Mouse (Mus musculus) megakaryocyte, adult 5-6 weeks (primary cell): ENCODE results near the gene Hadhb. TPM values are rescaled to one million over a fixed set of nuclear protein-coding genes. Genes with fewer than 3 reads are reported as not detected.
A peak's percentile ranks its signal among the peaks of the same experiment; 100 is the strongest.

Experiments used
- ATAC-seq: 2 replicates; pipeline ENCODE4 v1.8.0; 2016; ENCODE audit warnings: mild to moderate bottlenecking, inconsistent platforms; ENCODE audit not compliant: poor library complexity, severe bottlenecking
- total RNA-seq, 2 experiments: library from RNA; stranded (forward) in 1 of 2; stranded (reverse) in 1 of 2; fragments of 153-499, 151-499 nt in 1 of 2; fragments of 221-1000, 200-1000 nt in 1 of 2; gene quantifications; 2 replicates each; pipeline versions ENCODE4 v1.2.3 to v1.2.4; 2015 to 2017

Hadhb gene
- total RNA-seq (2015) (44.1 and 50.8 TPM in 2 replicates), total RNA-seq (2017) (56.8 and 66.5 TPM in 2 replicates)

GRCm38 (mm10) chr5:30154474-30155394 lies at the start of gene Hadhb, which contains the start of gene Hadha:
Gene Hadhb, plus strand, starts transcription at chr5:30155248.
Gene Hadha, minus strand, starts transcription at chr5:30155162.
- ATAC-seq = peak; percentile 94

GRCm38 (mm10) chr5:30105668-30106300 lies 49.3 kb upstream of the Hadhb start, which contains the start of gene 3110082J24Rik:
Gene 3110082J24Rik, minus strand, starts transcription at chr5:30106086.
- ATAC-seq = no peak

DNA sequence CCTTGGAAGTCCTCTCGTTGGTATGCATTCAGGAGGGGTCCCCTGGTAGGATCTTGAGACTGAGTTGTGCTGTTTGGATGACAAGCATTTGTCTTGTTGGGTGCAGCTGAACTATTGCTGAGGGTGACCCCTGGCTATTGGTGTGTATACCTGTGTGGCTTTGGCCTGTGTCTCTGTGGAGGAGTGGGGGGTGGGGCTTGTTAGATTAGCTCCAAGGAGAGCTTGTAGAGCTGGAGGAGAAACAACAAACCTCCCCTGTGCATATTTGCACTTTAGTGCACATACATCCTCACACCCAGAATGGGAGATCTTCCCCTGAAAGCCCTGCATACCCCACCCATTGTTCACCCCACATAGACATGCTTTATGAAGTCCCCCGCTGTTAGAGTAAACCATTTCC lies 48.3 kb upstream of the Hadhb start:
- ATAC-seq = no peak

- ATAC-seq = no peak
Measured at GRCm38 (mm10) chr5:30107186-30107585, 47.9 kb upstream of the Hadhb start.

DNA sequence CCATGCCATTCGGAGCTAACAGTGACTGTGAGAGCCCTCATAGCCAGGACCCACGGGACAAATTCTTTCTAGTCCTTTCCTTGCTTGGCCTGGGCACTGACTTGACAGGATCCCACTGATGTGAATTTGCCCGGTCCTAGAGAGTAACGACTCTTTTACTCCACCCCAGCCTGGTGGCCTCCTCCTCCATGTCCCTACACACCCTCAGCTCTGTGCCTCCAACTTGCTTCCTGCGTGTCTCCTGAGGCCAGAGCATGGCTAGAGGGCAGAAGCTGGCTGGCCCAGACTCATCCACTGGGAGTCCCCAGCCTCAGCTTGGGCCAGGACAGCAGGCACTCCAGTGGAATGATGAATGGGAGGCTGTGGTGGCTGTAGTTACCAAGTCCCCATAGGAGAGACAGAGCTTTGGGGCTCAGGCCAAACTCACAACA lies 47.4 kb upstream of the Hadhb start:
- ATAC-seq = no peak

DNA sequence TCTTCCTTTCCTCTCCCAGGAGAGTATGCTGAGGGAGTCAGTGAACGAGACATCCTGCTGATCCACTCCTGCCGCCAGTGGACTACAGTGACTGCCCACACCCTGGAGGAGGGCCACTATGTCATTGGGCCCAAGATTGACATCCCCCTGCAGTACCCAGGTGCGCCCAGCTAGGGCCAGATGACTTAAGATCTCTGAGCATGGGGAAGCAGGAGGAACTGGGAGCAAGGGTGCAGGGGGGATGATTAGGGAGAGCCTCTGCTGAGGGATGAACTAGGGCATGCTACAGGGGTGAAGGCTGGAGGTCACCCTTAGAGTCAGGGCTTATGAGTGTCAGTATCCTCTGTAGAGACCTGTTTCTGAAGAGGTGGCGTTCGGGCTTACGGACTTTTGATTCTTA lies 46.8 kb upstream of the Hadhb start:
- ATAC-seq = no peak

- no peak for ATAC-seq
Measured at GRCm38 (mm10) chr5:30109899-30110298, 45.1 kb upstream of the Hadhb start.

GRCm38 (mm10) chr5:30110371-30111060 lies 44.5 kb upstream of the Hadhb start:
- no peak for ATAC-seq

GRCm38 (mm10) chr5:30111126-30111525 lies 43.9 kb upstream of the Hadhb start:
- ATAC-seq = no peak

DNA sequence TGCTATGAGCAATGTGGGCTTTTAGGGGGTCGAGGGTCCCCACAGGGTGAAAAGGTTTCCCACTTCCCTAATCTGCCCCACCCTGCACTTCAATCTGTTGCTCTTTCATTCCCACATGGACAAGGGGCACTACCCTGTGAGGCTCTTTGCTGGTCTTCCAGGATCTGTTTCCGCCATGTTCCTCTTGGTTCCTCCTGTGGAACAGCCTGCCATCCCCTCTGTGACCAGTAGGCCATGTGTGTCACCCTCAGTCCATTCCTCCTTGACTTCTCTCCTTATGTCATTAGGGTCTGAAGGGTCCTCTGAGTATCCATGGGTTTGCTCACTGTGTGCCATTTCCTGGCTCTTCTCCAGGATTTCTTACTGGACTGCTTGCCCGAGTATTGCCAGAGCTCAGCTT lies 43.3 kb upstream of the Hadhb start:
- ATAC-seq = no peak

DNA sequence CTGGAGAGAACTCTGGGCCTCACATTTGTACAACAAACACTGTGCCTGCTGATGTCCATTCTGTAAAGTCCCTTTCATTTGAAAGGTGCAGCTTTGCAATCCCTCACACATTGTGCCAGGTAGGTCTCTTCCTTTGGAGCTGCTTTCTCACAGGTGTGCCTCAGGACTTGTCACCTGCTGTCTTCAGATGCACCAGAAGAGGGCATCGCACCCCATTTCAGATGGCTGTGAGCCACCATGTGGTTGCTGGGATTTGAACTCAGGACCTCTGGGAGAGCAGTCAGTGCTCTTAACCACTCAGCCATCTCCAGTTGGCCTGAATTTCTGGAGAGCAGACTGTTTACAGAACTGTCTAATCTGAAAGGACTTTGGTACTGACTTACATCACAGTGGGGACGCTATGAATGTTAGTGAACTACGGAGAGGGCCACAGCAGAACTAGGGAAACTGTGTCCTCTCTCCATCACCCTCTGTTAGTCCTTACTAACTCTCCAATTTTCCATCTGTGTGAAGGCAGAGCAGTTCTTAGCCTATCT lies 42.4 kb upstream of the Hadhb start:
- no peak for ATAC-seq

- ATAC-seq = peak; percentile 86
Measured at GRCm38 (mm10) chr5:30113881-30114760, 40.9 kb upstream of the Hadhb start.

- no peak for ATAC-seq
Measured at GRCm38 (mm10) chr5:30114761-30115140, 40.3 kb upstream of the Hadhb start.

- ATAC-seq = no peak
Measured at GRCm38 (mm10) chr5:30115718-30116117, 39.3 kb upstream of the Hadhb start.

DNA sequence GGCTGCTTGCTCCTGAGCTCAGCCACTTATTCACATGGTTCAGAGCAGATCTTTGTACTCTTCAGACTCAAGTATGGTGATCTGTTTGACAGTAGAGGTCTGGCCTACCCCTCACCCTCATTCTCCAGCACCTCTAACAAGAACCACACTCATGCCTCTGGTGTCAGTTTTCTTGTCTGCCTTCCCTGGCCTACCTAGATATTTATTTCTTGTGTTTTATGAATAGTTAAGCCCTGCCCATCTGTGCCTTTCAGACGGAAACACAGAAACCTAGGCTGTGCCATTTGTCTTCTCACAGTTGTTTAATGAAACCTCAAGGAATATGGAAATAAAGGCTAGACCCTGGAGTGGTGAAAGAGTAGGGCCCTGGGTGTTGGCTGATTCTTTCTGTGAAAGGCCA lies 37.0 kb upstream of the Hadhb start:
- no peak for ATAC-seq

DNA sequence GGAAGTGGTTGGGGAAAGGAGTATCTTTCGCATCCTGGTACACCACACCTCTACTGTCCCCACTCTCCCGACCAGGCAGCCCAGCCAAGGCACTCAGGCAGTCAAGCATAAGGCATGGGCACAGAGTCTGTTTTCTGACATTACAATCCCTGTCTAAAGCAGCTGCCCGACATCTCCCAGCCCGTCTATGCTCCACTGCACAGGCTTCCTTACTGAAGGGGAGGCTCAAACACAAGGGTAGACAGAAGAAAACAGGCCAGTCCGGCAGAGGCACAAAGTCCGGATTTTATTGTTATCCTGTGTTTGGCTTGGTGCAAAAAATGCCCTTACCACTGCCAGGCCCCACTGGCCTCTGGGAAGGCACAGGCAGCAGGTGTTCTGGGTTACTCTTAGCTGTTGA lies 35.9 kb upstream of the Hadhb start:
- no peak for ATAC-seq

GRCm38 (mm10) chr5:30120106-30120505 lies 34.9 kb upstream of the Hadhb start:
- ATAC-seq = no peak

- ATAC-seq = no peak
Measured at GRCm38 (mm10) chr5:30122481-30122880, 32.6 kb upstream of the Hadhb start.

DNA sequence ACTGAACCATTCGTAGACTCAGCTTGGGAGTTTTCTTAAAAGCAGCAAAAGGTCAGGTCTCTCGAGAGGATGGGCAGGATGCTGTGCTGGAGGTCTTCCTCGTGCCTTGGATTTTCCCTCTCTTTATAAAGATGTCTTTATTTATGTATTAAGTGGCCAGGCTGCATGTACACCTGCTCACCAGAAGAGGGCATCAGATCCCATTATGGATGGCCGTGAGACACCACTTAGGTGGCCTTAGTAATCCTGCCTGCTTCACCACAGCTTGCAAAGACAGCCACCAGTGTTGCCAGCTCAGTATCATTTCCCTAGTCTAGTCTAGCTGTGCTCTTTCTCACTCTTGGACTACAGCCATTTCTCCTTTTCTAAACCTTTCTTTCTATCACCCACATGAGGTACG lies 29.5 kb upstream of the Hadhb start:
- ATAC-seq = peak; percentile 75

GRCm38 (mm10) chr5:30126756-30127155 lies 28.3 kb upstream of the Hadhb start:
- no peak for ATAC-seq
